Mouse (Mus musculus) midbrain, embryonic 15.5 days (tissue): Measurements from ENCODE around the gene Gm4214. TPM values are rescaled to one million over a fixed set of nuclear protein-coding genes. Genes with fewer than 3 reads are reported as not detected.
"Not testable (repeated sequence)": the region's sequence is repeated elsewhere in the genome, so short reads cannot be mapped to it uniquely, and the experiment has no call there.

Experiments
- ATAC-seq: fragments of 200-750 bp; cut with Nextera tagmentation; replicated peaks from 2 replicates; pipeline ENCODE4 v1.8.0; 2017; ENCODE audit warnings: moderate TSS enrichment
- H3K27ac ChIP-seq: fragments of 300-500 bp; sonication (generic); 2 replicates; pipeline ENCODE4 v1.5.1; 2015; ENCODE audit warnings: mild to moderate bottlenecking, inconsistent platforms
- H3K27me3 ChIP-seq: fragments of 300-500 bp; sonication (generic); replicated peaks from 2 replicates; pipeline ENCODE4 v1.6.1; 2015; ENCODE audit warnings: inconsistent platforms
- H3K36me3 ChIP-seq: fragments of 300-500 bp; sonication (generic); replicated peaks from 2 replicates; pipeline ENCODE4 v1.6.1; 2015; ENCODE audit warnings: inconsistent platforms
- H3K4me1 ChIP-seq: fragments of 300-500 bp; sonication (generic); 2 replicates; pipeline ENCODE4 v1.6.1; 2015; ENCODE audit warnings: inconsistent platforms
- H3K4me2 ChIP-seq: fragments of 300-500 bp; sonication (generic); 2 replicates; pipeline ENCODE4 v1.6.1; 2015; ENCODE audit warnings: inconsistent platforms, mild to moderate bottlenecking, moderate library complexity
- H3K4me3 ChIP-seq: fragments of 300-500 bp; sonication (generic); 2 replicates; pipeline ENCODE4 v1.5.1; 2015; ENCODE audit warnings: mild to moderate bottlenecking, inconsistent platforms
- H3K9ac ChIP-seq: fragments of 300-500 bp; sonication (generic); 2 replicates; pipeline ENCODE4 v1.6.1; 2015; ENCODE audit warnings: mild to moderate bottlenecking, inconsistent platforms
- H3K9me3 ChIP-seq: fragments of 300-500 bp; sonication (generic); 2 replicates; pipeline ENCODE4 v1.6.1; 2016; ENCODE audit warnings: inconsistent platforms
- WGBS: fragments of 180-500 bp; shearing (Covaris S2); methylation state at CpG from one replicate; pipeline ENCODE4 v1.1.7; 2015; ENCODE audit warnings: mixed read lengths; 5-methylcytosine and 5-hydroxymethylcytosine counted together
- polyA plus RNA-seq: library from polyadenylated mRNA; unstranded; fragments of >200 nt; fragmentation: Nextera tagmentation; extraction: Ambion mirVana; gene quantifications from 2 replicates; pipeline ENCODE4 v1.2.1, GENCODE M21; 2015

Gene Gm4214
- polyA plus RNA-seq = not detected in 2 replicates

- not testable (repeated sequence) for H3K4me3 ChIP-seq, H3K9ac ChIP-seq, H3K4me2 ChIP-seq, H3K27me3 ChIP-seq, H3K27ac ChIP-seq, H3K9me3 ChIP-seq, H3K36me3 ChIP-seq, ATAC-seq, H3K4me1 ChIP-seq
- no CpG with 5 or more reads among the region's 5 CpGs for WGBS
Measured at GRCm38 (mm10) chr7:22984573-22984972, at the start of gene Gm4214. Gene Gm4214 (minus strand): TSS chr7:22984673.

GRCm38 (mm10) chr7:23019823-23020222 is 35.4 kb upstream of the Gm4214 start, which contains the start of gene Gm4216:
Gene Gm4216 (minus strand): TSS chr7:23019923.
- WGBS = no CpG with 5 or more reads among the region's 3 CpGs
- not testable (repeated sequence) for H3K4me1 ChIP-seq, H3K4me2 ChIP-seq, H3K27me3 ChIP-seq, H3K36me3 ChIP-seq, H3K4me3 ChIP-seq, H3K27ac ChIP-seq, H3K9me3 ChIP-seq, ATAC-seq, H3K9ac ChIP-seq

Other genes starting within 250 kb of the Gm4214 start
- not detected in 2 replicates for gene Vmn1r157, start 223.0 kb downstream of the Gm4214 start, polyA plus RNA-seq
- gene Vmn1r158, start 193.9 kb downstream of the Gm4214 start, polyA plus RNA-seq = not detected in 2 replicates
- not detected in 2 replicates for gene Vmn1r159, start 141.1 kb downstream of the Gm4214 start, polyA plus RNA-seq
- gene Vmn1r160, start 113.4 kb downstream of the Gm4214 start, polyA plus RNA-seq = not detected in 2 replicates
- gene Gm4216, start 35.2 kb upstream of the Gm4214 start, polyA plus RNA-seq = not detected in 2 replicates
- not detected in 2 replicates for gene Vmn1r163, start 70.9 kb upstream of the Gm4214 start, polyA plus RNA-seq
- gene Gm8720, start 82.8 kb upstream of the Gm4214 start, polyA plus RNA-seq = not detected in 2 replicates
- gene Gm10662, start 159.8 kb upstream of the Gm4214 start, polyA plus RNA-seq = not detected in 2 replicates
- not detected in 2 replicates for gene Vmn1r165, start 232.7 kb upstream of the Gm4214 start, polyA plus RNA-seq